Mouse (Mus musculus): ENCODE data around the gene Rcor2. TPM values are rescaled to one million over a fixed set of nuclear protein-coding genes. Genes with fewer than 3 reads are reported as not detected.

Gene Rcor2
- polyA plus RNA-seq (2012; fragmentation: generic; extraction: Trizol), result 10 to 100 TPM; 10.0 to 19.3 TPM

GRCm38 (mm10) chr19:7267091-7267741 lies at the start of gene Rcor2:
Gene Rcor2, plus strand, starts transcription at chr19:7267325.

GRCm38 (mm10) chr19:7240782-7241690 lies 26.1 kb upstream of the Rcor2 start, which contains the start of gene Naa40:
Gene Naa40, minus strand, starts transcription at chr19:7241183.

Other genes with a start within 250 kb of the Rcor2 start
- gene Fermt3, start 247.9 kb upstream of the Rcor2 start, polyA plus RNA-seq (2012; fragmentation: generic; extraction: Trizol), result under 1 TPM; 0.14 to 0.52 TPM
- gene Stip1, start 227.4 kb upstream of the Rcor2 start, polyA plus RNA-seq (2012; fragmentation: generic; extraction: Trizol), result 100 to 1,000 TPM; 158 to 173 TPM
- 10 to 100 TPM; 11.8 to 33.4 TPM for gene Macrod1, start 210.5 kb upstream of the Rcor2 start, polyA plus RNA-seq (2012; fragmentation: generic; extraction: Trizol)
- 1 to 10 TPM in 1 of 2 experiments, under 1 TPM in 1; 0.02 to 1.1 TPM for gene Flrt1, start 161.6 kb upstream of the Rcor2 start, polyA plus RNA-seq (2012; fragmentation: generic; extraction: Trizol)
- gene Otub1, start 61.0 kb upstream of the Rcor2 start, polyA plus RNA-seq (2012; fragmentation: generic; extraction: Trizol), result 100 to 1,000 TPM; 165 TPM
- gene Cox8a, start 49.7 kb upstream of the Rcor2 start, polyA plus RNA-seq (2012; fragmentation: generic; extraction: Trizol), result 1,000 to 10,000 TPM; 1,138 to 1,402 TPM
- 10 to 100 TPM in 1 of 2 experiments, 1 to 10 TPM in 1; 3.9 to 12.4 TPM for gene Naa40, start 26.1 kb upstream of the Rcor2 start, polyA plus RNA-seq (2012; fragmentation: generic; extraction: Trizol)
- 10 to 100 TPM; 15.9 to 38.9 TPM for gene Mark2, start 74.5 kb downstream of the Rcor2 start, polyA plus RNA-seq (2012; fragmentation: generic; extraction: Trizol)
- 10 to 100 TPM; 16.9 to 20.6 TPM for gene Spindoc, start 115.7 kb downstream of the Rcor2 start, polyA plus RNA-seq (2012; fragmentation: generic; extraction: Trizol)
- 10 to 100 TPM in 1 of 2 experiments, 1 to 10 TPM in 1; 4.4 to 38.3 TPM for gene 2700081O15Rik, start 150.3 kb downstream of the Rcor2 start, polyA plus RNA-seq (2012; fragmentation: generic; extraction: Trizol)
- gene Rtn3, start 216.0 kb downstream of the Rcor2 start, polyA plus RNA-seq (2012; fragmentation: generic; extraction: Trizol), result 10 to 100 TPM; 31.3 to 87.5 TPM
- 10 to 100 TPM in 1 of 2 experiments, 1 to 10 TPM in 1; 2.1 to 18.7 TPM for gene Atl3, start 226.7 kb downstream of the Rcor2 start, polyA plus RNA-seq (2012; fragmentation: generic; extraction: Trizol)